Mouse (Mus musculus): ENCODE measurements around the gene Svs6.
"Not testable (repeated sequence)": the region's sequence is repeated elsewhere in the genome, so short reads cannot be mapped to it uniquely, and the experiment has no call there.

Gene Svs6

GRCm38 (mm10) chr2:164316451-164316850 lies at the start of gene Svs6:
Svs6 (plus strand) TSS chr2:164316751.
- not testable (repeated sequence) for DNase-seq

- no peak for DNase-seq
Observed at GRCm38 (mm10) chr2:164278359-164278758, 38.2 kb upstream of the Svs6 start, which contains the start of gene Svs4. Svs4 (minus strand) TSS chr2:164278459.

- not testable (repeated sequence) for DNase-seq
Observed at GRCm38 (mm10) chr2:164288968-164289367, 27.6 kb upstream of the Svs6 start, which contains the start of gene Svs3a. Svs3a (plus strand) TSS chr2:164289268.

GRCm38 (mm10) chr2:164312599-164312998 lies 4.0 kb upstream of the Svs6 start:
- no peak for DNase-seq

- not testable (repeated sequence) for DNase-seq
Observed at GRCm38 (mm10) chr2:164315460-164315859, 1.1 kb upstream of the Svs6 start.

GRCm38 (mm10) chr2:164320983-164321382 lies 4.4 kb downstream of the Svs6 start:
- DNase-seq: no peak

GRCm38 (mm10) chr2:164332440-164332839 lies 15.9 kb downstream of the Svs6 start, which contains the start of gene Svs5:
Svs5 (plus strand) TSS chr2:164332740.
- DNase-seq: not testable (repeated sequence)

GRCm38 (mm10) chr2:164343732-164344131 lies 27.2 kb downstream of the Svs6 start:
- DNase-seq: not testable (repeated sequence)

- DNase-seq: not testable (repeated sequence)
Observed at GRCm38 (mm10) chr2:164347697-164348096, 31.1 kb downstream of the Svs6 start.

GRCm38 (mm10) chr2:164348980-164349379 lies 32.4 kb downstream of the Svs6 start:
- DNase-seq: peak in 1 of 2 experiments; percentile 55

GRCm38 (mm10) chr2:164352697-164353096 lies 36.1 kb downstream of the Svs6 start:
- DNase-seq: no peak

- no peak for DNase-seq
Observed at GRCm38 (mm10) chr2:164353356-164353755, 36.8 kb downstream of the Svs6 start.

GRCm38 (mm10) chr2:164356177-164356967 lies 39.8 kb downstream of the Svs6 start:
- no peak for DNase-seq

GRCm38 (mm10) chr2:164358373-164358772 lies 41.8 kb downstream of the Svs6 start:
- peak in 1 of 2 experiments; percentile 25 for DNase-seq

- no peak for DNase-seq
Observed at GRCm38 (mm10) chr2:164359031-164359430, 42.5 kb downstream of the Svs6 start.

- DNase-seq: no peak
Observed at GRCm38 (mm10) chr2:164359668-164360067, 43.1 kb downstream of the Svs6 start.

- DNase-seq: no peak
Observed at GRCm38 (mm10) chr2:164360974-164361657, 44.6 kb downstream of the Svs6 start.

- no peak for DNase-seq
Observed at GRCm38 (mm10) chr2:164366947-164367346, 50.4 kb downstream of the Svs6 start.
